Mouse (Mus musculus): ENCODE measurements around the gene Wnk2. TPM values are rescaled to one million over a fixed set of nuclear protein-coding genes. Genes with fewer than 3 reads are reported as not detected.

The Wnk2 gene
- total RNA-seq, 4 experiments from 2014 or later = 90.3 to 125 (median 102) TPM

- DNase-seq (ENCODE audit: low spot score in 2 of 2) = no peak
Observed at GRCm38 (mm10) chr13:48990138-48990537, 157.7 kb downstream of the Wnk2 start.

Other genes starting within 250 kb of the Wnk2 start
- gene Fam120a, start 180.0 kb downstream of the Wnk2 start, total RNA-seq (2022) = 100 to 1,000 TPM; 103 to 110 (median 105) TPM
- 10 to 100 TPM; 17.8 to 27.6 (median 21.7) TPM for gene Ninj1, start 39.5 kb upstream of the Wnk2 start, total RNA-seq (2022)
- 10 to 100 TPM; 12.2 to 22.0 (median 18.0) TPM for gene Card19, start 68.0 kb upstream of the Wnk2 start, total RNA-seq (2022)
- gene Susd3, start 100.7 kb upstream of the Wnk2 start, total RNA-seq (2022) = 1 to 10 TPM; 2.6 to 5.3 (median 3.8) TPM
- 10 to 100 TPM in 1 of 4 experiments, 1 to 10 TPM in 3; 6.2 to 10.8 (median 8.6) TPM for gene Fgd3, start 172.3 kb upstream of the Wnk2 start, total RNA-seq (2022)
- 10 to 100 TPM; 46.0 to 58.0 (median 50.2) TPM for gene Bicd2, start 193.6 kb upstream of the Wnk2 start, total RNA-seq (2022)